Mouse (Mus musculus) stomach, postnatal 0 days (tissue): Measurements from ENCODE around the gene Slc38a7.

Experiments used
- CTCF ChIP-seq: IDR thresholded peaks from 2 replicates; pipeline ENCODE4 v1.5.1; 2016; ENCODE audit warnings: antibody characterized with exemption, low read depth, mild to moderate bottlenecking, moderate library complexity
- EP300 ChIP-seq: optimal IDR thresholded peaks from 2 replicates; pipeline ENCODE3; 2016; ENCODE audit warnings: antibody characterized with exemption

DNA sequence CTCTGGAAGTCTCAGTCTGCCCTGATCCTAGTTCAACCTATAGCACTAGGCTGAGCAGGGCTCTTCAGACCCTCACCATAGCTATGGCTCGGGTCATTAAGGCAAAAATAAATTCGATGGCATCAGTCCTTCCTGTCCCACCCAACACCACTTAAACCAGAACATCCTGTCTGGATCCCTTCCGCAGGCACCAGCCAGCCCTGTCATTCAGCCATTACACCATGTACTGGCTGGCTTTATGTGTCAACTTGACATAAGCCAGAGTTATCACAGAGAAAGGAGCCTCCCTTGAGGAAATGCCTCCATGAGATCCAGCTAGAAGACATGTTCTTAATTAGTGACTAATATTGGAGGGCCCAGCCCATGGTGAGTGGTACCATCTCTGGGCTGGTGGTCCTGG lies 30.6 kb downstream of the Slc38a7 start:
- no peak for TF ChIP-seq EP300
- TF ChIP-seq CTCF: no peak
